ENCODE assay signal across 8 mouse cellular contexts in genomic region chr1:4689096-4689495, GRCm38 (mm10).
DNase-seq lines count a peak whose midpoint lies in the region; ATAC-seq and TF ChIP-seq lines count a peak whose summit lies in the region.

No protein-coding gene starts in this region.

- no peaks in the 10 kb centered on the region for H3K9me3 ChIP-seq in heart, postnatal 0 days (replicated peaks; ENCODE audit: control insufficient read depth, low read length)
- H3K9me3 ChIP-seq in liver, embryonic 11.5 days (ENCODE audit: control insufficient read depth, low read length), result no peaks in the 10 kb centered on the region

- 11% methylated on average over 26 of the region's 26 CpGs for WGBS in heart, postnatal 0 days
- WGBS in liver, embryonic 11.5 days, result 22% methylated on average over 26 of the region's 26 CpGs

- H3K36me3 ChIP-seq in heart, postnatal 0 days (replicated peaks; ENCODE audit: control insufficient read depth, insufficient read depth, low read length), result no peaks in the 10 kb centered on the region
- H3K36me3 ChIP-seq in liver, embryonic 11.5 days (ENCODE audit: control insufficient read depth, insufficient read depth, low read length), result no peaks in the 10 kb centered on the region

- peak overlapping the region; percentile 32 for H3K4me3 ChIP-seq in heart, postnatal 0 days (ENCODE audit: low read depth, low read length)
- H3K4me3 ChIP-seq in liver, embryonic 11.5 days (ENCODE audit: low read depth, low read length), result no peak overlapping the region
- no peak overlapping the region; the same call in 1 of the 2 replicates for H3K4me3 ChIP-seq in layer of hippocampus, adult 2 months

- H3K27ac ChIP-seq in heart, postnatal 0 days (ENCODE audit: low read depth), result no peak overlapping the region
- no peak overlapping the region for H3K27ac ChIP-seq in liver, embryonic 11.5 days (ENCODE audit: low read depth, low read length)
- no peak overlapping the region for H3K27ac ChIP-seq in layer of hippocampus, adult 2 months

- no peak for ATAC-seq in heart, postnatal 0 days (ENCODE audit: insufficient read depth, low read depth)
- no peak for ATAC-seq in liver, embryonic 11.5 days (replicated peaks; ENCODE audit: low FRiP score)

- H3K9ac ChIP-seq in heart, postnatal 0 days (replicated peaks; ENCODE audit: low read depth, low read length), result no peak overlapping the region
- H3K9ac ChIP-seq in liver, embryonic 11.5 days (ENCODE audit: low read depth, low read length), result no peak overlapping the region

- DNase-seq in adrenal gland, adult 2 months, result peak; percentile 18
- no peak for DNase-seq in adrenal gland, postnatal 4 days (ENCODE audit: low spot score in 2 of 2)
- peak; percentile 57 for DNase-seq in ZHBTc4 (ENCODE audit: low read depth, low spot score)
- DNase-seq in heart, postnatal 0 days (ENCODE audit: low spot score), result no peak
- no peak for DNase-seq in liver, embryonic 11.5 days (ENCODE audit: low spot score)
- peak; percentile 8 for DNase-seq in testis, postnatal 14 days (ENCODE audit: low spot score)
- no peak for DNase-seq in cerebellum, postnatal 14 days
- no peak for DNase-seq in layer of hippocampus, adult 2 months (ENCODE audit: low spot score in 2 of 2)

- no peak for TF ChIP-seq CTCF in heart, postnatal 0 days (IDR thresholded peaks at IDR 0.05; ENCODE audit: low read depth)
- no peak for TF ChIP-seq CTCF in layer of hippocampus, adult 2 months (conservative IDR thresholded peaks at IDR 0.05)

- TF ChIP-seq EP300 in heart, postnatal 0 days (IDR thresholded peaks at IDR 0.05; ENCODE audit: low read depth), result no peak

- H3K27me3 ChIP-seq in heart, postnatal 0 days (ENCODE audit: control insufficient read depth, insufficient read depth, low read length), result no peaks in the 10 kb centered on the region
- H3K27me3 ChIP-seq in liver, embryonic 11.5 days (replicated peaks; ENCODE audit: control insufficient read depth, insufficient read depth, low read length), result no peaks in the 10 kb centered on the region

- no peaks in the 10 kb centered on the region for H3K4me1 ChIP-seq in heart, postnatal 0 days (ENCODE audit: control insufficient read depth, insufficient read depth)
- no peaks in the 10 kb centered on the region for H3K4me1 ChIP-seq in liver, embryonic 11.5 days (replicated peaks; ENCODE audit: control insufficient read depth, insufficient read depth, low read length)

- peak overlapping the region; percentile 58 for H3K4me2 ChIP-seq in heart, postnatal 0 days (ENCODE audit: low read depth, low read length)
- peak overlapping the region; percentile 50 for H3K4me2 ChIP-seq in liver, embryonic 11.5 days

Comparison
In these comparisons a context has a peak if more than half of its experiments do, and no peak if none do; other contexts are left out.
1. DNase-seq: peak in adrenal gland, adult 2 months (single experiment), ZHBTc4 (single experiment) and testis, postnatal 14 days (single experiment); none in adrenal gland, postnatal 4 days (0 of 2), heart, postnatal 0 days (single experiment), liver, embryonic 11.5 days (single experiment), cerebellum, postnatal 14 days (0 of 2) and layer of hippocampus, adult 2 months (0 of 2).